Mouse (Mus musculus): Measurements from ENCODE around the gene Ankdd1b. TPM values are rescaled to one million over a fixed set of nuclear protein-coding genes. Genes with fewer than 3 reads are reported as not detected.
A peak's percentile ranks its signal among the peaks of the same experiment; 100 is the strongest.

Ankdd1b gene
- total RNA-seq (2021) = 1 to 10 TPM; 1.1 to 1.8 TPM
- long read RNA-seq, experiment 1, partial matches to known transcripts = 0 of 13 reads
- long read RNA-seq, experiment 1, other reads (novel, unspliced or antisense) = 13 of 13 reads
- long read RNA-seq, experiment 2, partial matches to known transcripts = 0 of 4 reads
- long read RNA-seq, experiment 2, other reads (novel, unspliced or antisense) = 4 of 4 reads

GRCm38 (mm10) chr13:96470957-96471356 lies at the start of gene Ankdd1b:
Gene Ankdd1b (minus strand): TSS chr13:96471198.
- DNase-seq = no peak

- no peak for DNase-seq
These were observed 46.3 kb upstream of the Ankdd1b start for GRCm38 (mm10) chr13:96517335-96517734.

DNA sequence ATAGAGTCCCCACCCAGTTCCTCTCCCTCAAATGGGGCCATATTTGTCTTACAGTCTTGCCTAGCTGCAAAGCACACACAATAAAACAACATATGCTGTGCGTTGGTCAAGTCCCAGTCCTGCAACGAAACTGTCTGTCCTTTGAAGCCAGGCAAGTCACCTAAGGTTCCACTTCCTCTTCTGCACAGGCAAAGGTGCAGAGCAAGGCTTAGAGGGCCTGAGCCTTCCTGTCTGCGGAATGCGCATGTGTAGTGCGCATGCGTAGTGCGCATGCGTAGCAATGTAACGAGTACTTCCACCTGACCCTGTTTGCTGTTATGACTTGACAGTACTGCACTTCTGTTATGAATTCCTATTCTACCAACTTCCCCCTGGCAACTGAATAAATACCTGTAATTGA lies 45.3 kb upstream of the Ankdd1b start:
- DNase-seq = no peak

DNA sequence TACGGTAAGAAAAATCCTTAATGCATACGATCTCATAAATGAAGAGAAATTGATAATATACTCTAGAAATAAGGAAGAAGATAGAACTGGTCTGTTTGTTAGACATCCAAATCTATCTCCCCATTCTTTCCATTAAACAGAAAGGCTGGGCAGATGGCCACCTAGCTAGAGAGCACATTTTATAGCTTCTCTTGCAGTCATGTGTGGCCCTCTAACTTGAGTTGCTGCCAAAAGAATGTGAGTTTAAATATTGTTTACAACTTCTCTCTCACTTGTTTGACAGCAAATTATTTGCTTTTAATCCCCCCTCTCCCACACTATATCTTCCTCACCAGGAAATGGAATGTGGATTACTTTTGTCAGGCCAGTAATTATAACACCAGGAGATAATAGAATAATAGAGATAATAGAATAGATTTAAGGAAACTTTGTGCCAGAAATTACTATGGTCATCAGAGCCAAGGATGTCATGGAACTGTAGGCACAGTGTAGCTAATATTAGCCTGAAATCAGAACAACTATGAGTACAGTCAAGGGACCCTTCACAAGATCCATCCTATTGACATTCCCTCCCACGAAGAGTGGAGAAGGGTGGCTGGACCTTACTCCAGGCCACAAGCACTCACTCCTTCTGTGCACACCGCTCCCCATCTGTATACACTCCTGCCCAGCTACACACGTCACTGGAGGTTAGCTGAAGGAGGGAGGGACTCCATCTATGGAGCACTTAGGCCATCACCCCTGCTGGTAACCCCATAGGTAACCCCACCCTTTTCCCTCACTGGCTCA lies 43.4 kb upstream of the Ankdd1b start:
- no peak for DNase-seq

DNA sequence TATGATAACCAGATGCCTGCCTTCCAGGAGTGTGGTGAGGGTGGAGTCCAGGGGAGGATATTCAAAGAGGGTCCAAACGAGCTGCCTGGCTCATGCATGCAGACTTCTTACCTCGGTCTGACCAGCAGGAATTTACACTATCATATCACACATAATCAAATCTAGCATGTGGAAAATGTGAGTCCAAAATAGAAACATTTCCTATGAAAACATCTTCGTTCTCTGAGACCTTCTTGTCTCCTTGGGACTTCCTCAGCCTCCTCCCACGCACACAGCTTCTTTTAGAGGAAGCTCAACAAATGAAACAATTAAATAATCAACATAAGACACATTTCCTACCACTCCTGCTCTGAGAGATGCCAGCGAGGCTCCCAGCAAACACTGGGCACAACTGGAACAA lies 40.9 kb upstream of the Ankdd1b start:
- DNase-seq = peak in 1 of 2 experiments; percentile 16

GRCm38 (mm10) chr13:96511262-96511661 lies 40.3 kb upstream of the Ankdd1b start:
- no peak for DNase-seq

DNA sequence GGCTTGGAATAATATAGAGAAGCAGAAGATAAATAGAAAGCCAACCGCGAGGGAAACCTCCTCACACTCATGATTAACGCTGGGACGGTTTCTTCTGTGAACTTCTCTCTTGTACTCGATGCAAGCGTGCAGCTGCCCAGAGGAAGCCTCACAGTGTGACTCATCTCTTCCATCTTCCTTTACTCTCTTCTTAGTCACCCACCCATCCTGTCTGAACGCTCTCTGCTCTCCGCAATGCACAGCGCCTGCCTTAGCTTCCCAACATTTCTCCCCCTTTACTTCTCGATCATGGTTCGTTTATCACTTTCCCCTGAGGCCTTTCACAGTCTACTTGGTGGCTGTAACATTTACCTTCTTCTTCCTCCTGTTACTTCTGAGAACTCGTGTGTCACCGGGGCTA lies 39.6 kb upstream of the Ankdd1b start:
- peak; percentile 51 to 54 for DNase-seq

- DNase-seq = no peak
These were observed 36.5 kb upstream of the Ankdd1b start for GRCm38 (mm10) chr13:96507541-96507940.

DNA sequence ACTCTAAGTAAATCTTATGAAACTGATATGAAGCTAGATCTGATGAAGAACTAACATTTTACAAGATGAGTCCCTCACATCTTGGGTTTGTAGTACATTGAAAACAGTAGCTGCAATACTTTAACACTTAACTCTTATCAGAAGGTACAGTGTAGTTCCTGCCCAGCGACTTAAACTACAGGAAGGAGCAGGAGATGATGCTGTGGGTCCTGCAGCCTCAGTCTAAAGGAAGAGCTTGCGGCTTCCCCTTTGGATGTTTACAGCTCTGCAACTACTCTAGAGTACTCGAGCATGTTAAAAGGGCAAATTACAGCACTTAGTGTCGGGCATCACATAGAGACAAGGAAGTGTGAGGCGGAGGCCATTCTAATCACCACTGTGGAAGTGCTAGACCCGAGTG lies 35.3 kb upstream of the Ankdd1b start:
- DNase-seq = no peak

DNA sequence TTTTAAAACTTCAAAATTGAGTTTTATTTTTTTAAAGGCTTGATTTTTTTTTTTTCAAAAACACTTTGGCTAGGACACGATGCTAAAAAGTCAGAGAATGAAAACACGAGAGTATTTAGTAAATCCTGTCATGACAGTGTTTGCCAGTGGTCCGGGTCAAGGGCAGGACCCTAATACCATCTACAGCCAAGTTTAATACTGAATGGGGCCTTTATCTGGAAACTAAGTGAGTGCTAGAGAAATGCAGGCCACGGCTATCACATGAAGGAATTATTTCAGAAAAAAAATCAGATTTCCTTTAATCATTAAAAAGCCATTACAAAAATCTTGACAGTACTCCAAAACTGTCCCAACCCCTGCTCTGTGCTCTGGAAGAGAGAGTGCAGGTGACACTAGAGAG lies 34.7 kb upstream of the Ankdd1b start:
- peak in 1 of 2 experiments; percentile 47 for DNase-seq

- DNase-seq = no peak
These were observed 28.9 kb upstream of the Ankdd1b start for GRCm38 (mm10) chr13:96499891-96500290.

- DNase-seq = no peak
These were observed 25.6 kb upstream of the Ankdd1b start for GRCm38 (mm10) chr13:96496630-96497029.

DNA sequence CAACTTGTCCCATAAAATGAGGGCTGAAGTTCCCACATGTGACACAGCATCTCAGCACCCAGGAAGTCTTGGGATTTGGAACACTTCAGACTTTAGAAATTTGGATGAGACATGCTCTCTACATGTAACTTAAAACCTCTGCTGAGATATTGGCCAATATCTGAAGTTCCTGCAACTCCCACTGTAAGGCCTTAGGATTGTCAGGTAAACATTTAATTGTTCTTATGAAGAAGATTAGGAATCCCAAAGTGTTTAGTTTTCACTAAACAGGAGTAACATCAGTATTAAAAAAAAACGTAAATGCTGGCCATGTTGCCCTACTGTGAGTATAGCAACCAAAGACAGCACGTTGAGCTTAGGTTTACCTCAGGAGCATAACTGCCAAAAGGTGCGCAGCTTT lies 19.4 kb upstream of the Ankdd1b start, which contains the start of gene Gm17622:
Gm17622 (plus strand) TSS at position 301 of the 400 bp plus-strand sequence.
- no peak for DNase-seq

- DNase-seq = peak in 1 of 2 experiments; percentile 34
These were observed 17.0 kb upstream of the Ankdd1b start for GRCm38 (mm10) chr13:96487968-96488367.

DNA sequence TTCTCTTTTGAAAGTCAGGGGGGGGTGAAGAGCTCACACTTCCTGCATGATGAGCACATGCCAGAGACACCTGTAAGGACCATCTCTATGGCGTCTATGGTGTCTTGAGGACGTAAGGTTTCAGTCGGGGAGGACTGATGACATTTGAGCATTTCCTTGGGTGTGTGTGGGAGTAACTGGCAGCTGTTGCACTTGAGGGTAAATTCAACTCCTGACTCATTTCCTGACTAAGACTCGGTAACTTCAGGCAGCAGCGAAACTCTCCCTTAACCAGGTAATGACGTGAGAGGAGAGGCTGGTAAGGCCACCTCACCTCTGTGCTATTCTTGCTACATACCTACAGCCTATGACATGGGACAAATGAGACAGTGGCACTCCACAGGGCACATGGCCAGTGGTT lies 16.2 kb upstream of the Ankdd1b start:
- DNase-seq = no peak

DNA sequence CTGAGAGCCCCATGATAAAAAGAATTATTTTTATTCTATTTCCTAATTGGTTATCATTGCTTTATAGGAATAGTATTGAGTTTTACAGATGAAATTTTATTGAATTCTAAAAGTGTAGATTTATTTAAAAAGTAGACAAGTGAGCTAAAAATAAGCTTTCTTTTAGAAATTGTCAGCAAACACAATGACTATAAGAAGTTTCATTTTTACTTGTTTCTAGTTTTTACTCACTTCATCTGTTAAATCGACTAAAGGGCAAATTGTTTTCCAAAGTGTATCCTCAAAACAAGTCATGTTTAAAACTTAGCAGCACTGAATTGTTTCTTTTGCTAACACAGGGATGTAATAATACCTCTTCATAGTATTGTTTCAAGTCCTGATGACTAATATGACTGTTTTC lies 8.0 kb upstream of the Ankdd1b start:
- DNase-seq = no peak

DNA sequence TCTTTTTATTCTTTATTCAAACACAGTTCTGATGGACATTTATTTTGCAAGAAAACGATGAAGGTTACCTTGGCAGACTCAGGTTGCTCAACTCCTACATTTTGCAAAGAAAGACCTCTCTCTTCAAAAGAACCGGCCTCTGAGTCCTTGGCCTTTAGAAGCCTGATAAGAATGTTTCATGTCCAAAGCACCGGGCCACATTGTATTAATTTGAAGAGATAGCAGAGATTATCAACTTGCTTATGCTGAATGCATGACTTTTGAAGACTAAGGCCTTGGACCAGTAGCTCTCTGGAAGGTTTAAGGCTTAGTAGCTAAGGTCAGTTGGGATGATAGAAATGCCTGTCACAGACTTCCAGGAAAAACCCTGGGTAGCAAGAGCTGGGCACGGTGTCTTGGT lies 6.2 kb upstream of the Ankdd1b start:
- DNase-seq = peak in 1 of 2 experiments; percentile 46

- DNase-seq = no peak
These were observed 442 bp downstream of the Ankdd1b start for GRCm38 (mm10) chr13:96470556-96470955.

DNA sequence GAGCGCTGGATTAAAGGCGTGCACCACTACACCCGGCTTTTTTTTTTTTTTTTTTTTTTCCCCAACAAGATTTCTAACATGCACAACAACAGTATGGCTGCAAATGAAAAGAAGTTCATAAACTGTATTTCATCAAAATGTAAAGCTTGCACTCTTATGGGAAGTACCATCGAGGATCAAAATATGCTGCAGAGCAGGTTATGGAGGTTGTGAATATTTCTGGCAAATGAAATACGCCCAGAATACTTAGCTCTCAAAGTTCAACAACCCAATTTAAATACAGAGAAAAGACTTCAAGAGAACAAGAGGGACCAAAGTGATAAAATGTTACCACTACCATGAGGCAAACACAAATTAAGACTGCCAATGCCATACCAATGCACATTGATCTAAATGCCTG lies 2.3 kb downstream of the Ankdd1b start:
- DNase-seq = no peak

GRCm38 (mm10) chr13:96465315-96465714 lies 5.7 kb downstream of the Ankdd1b start:
- peak in 1 of 2 experiments; percentile 18 for DNase-seq

DNA sequence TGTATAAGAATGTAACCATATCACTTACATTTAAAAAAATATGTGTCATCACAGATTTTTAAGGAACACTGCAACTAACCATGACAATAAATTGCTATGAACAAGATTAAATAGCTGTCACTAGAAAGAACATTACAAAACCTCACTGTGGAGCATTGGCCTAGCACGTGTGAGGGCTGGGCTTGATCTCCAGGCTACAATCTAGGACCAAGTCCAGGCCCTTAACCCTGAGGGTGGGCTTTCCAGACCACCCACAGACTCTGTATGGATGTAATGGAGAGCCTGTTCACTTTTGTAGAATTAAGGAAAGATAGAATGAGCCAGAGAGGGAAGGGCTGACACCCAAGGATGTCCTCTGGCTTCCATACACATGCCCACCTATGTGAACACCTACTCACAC lies 8.4 kb downstream of the Ankdd1b start:
- no peak for DNase-seq

DNA sequence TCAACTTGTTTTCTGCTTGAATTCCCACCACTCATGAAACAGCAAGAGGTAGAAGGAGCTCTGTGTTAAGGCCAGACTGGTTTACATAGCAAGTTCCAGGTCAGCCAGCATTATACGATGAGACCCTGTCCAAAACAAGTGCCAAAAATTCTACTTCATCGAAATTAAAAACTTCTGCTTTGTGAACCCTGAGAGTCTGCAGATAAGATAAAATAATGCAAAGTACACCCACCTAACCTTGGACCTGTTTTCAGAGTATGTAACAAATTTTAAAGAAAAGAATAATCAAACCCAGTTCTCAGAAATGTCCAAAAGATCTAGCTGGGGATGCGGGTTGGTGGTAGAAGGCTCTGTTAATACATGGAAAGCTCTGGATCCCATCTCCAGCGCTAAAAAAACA lies 12.4 kb downstream of the Ankdd1b start:
- DNase-seq = no peak

DNA sequence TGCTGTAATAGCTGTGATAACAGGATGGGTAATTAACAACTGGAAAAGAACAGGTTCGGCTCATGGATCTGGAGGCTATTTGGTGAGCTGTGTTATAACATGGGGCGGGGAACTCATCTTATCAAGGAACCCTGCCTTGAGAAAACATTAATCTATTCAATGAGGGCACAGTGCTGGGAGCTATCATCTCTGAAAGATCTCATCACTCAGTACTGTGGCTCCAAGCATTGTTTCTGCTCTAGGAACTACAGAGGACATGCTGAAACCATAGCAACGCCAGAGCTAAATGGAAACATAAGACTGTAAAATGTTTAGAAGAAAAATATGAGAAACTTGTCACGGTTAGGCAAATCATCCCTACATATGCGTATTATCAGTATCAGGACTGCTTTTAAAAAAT lies 13.0 kb downstream of the Ankdd1b start:
- DNase-seq = no peak

GRCm38 (mm10) chr13:96457566-96457965 lies 13.4 kb downstream of the Ankdd1b start:
- DNase-seq = no peak
